Mouse (Mus musculus) embryonic facial prominence, embryonic 12.5 days (tissue): ENCODE data around the gene Stmn1. TPM values are rescaled to one million over a fixed set of nuclear protein-coding genes. Genes with fewer than 3 reads are reported as not detected.

ENCODE experiments used
- ATAC-seq: fragments of 200-750 bp; cut with Nextera tagmentation; 2 replicates; pipeline ENCODE4 v1.8.0; 2017; ENCODE audit not compliant: insufficient number of reproducible peaks, insufficient read depth, low FRiP score, low TSS enrichment
- H3K27ac ChIP-seq: fragments of 300-500 bp; sonication (generic); 2 replicates; pipeline ENCODE4 v1.5.1; 2016; ENCODE audit warnings: mild to moderate bottlenecking
- H3K27me3 ChIP-seq: fragments of 300-500 bp; sonication (generic); 2 replicates; pipeline ENCODE4 v1.6.1; 2016; ENCODE audit warnings: mild to moderate bottlenecking, moderate library complexity
- H3K36me3 ChIP-seq: fragments of 300-500 bp; sonication (generic); 2 replicates; pipeline ENCODE4 v1.6.1; 2016; ENCODE audit warnings: mild to moderate bottlenecking
- H3K4me1 ChIP-seq: fragments of 300-500 bp; sonication (generic); 2 replicates; pipeline ENCODE4 v1.6.1; 2016
- H3K4me2 ChIP-seq: fragments of 300-500 bp; sonication (generic); replicated peaks from 2 replicates; pipeline ENCODE4 v1.6.1; 2016; ENCODE audit warnings: mild to moderate bottlenecking, moderate library complexity
- H3K4me3 ChIP-seq: fragments of 300-500 bp; sonication (generic); 2 replicates; pipeline ENCODE4 v1.5.1; 2016; ENCODE audit warnings: mild to moderate bottlenecking
- H3K9ac ChIP-seq: fragments of 300-500 bp; sonication (generic); 2 replicates; pipeline ENCODE4 v1.6.1; 2016; ENCODE audit warnings: mild to moderate bottlenecking, moderate library complexity
- H3K9me3 ChIP-seq: fragments of 300-500 bp; sonication (generic); 2 replicates; pipeline ENCODE4 v1.6.1; 2016; ENCODE audit warnings: mild to moderate bottlenecking, moderate library complexity
- WGBS: fragments of 180-500 bp; shearing (Covaris S2); methylation state at CpG from one replicate; pipeline ENCODE4 v1.1.7; 2016; 5-methylcytosine and 5-hydroxymethylcytosine counted together
- polyA plus RNA-seq: library from polyadenylated mRNA; unstranded; fragments of >200 nt; fragmentation: Nextera tagmentation; extraction: Ambion mirVana; gene quantifications from 2 replicates; pipeline ENCODE4 v1.2.1, GENCODE M21; 2016

Gene Stmn1
- polyA plus RNA-seq, 1 experiment from 2014 or later, result 2,563 TPM

DNA sequence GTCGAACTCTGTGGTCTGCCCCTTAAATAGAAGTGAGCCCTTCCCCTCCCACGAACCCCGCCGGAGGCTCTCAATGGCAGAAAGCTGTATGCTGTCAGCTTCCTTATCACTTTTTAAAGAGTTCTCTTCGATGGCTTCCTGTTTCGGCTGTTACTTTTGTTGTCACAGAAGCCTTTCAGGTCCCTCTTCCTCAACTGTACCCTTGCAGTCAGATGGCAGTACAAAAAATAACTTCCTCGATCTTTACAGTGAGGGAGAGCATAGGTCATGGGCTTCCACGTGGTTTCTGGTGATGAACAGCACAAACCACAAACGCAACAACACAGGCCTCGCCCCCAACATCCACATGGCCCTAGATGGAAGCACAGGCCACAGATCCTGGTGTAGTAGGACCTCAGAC is 7.8 kb upstream of the Stmn1 start:
- 77% methylated on average over 10 of the region's 10 CpGs for WGBS
- Histone ChIP-seq H3K36me3 (no peaks in the 10 kb centered on the region), H3K4me1 (no peaks in the 10 kb centered on the region), H3K27ac (no peak overlapping the region), H3K4me3 (no peak overlapping the region), H3K9ac (no peak overlapping the region), H3K9me3 (no peaks in the 10 kb centered on the region), H3K4me2 (no peak overlapping the region), H3K27me3 (0 out of 2 replicates have a peak, but pooled peaks cover 2% of the 10 kb centered on the region)
- ATAC-seq, result no peak

DNA sequence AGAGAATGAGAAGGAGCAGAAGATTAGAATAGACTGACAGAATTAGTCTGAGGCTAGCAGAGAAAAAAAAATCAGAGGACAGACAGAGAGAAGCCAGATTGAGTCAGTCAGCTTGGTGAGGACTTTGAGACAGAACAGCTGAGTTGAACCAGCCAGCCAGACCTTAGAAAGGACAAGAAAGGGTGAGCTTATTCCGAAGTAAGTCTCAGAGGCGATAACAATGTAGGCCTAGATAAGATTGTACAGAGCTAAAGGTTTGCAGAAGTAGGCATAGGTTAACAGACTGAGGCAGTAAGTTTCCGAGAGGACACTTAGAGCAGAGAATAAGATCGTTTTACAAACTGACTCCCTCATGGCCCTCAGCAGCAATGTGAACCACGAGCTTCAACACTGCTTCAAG is 6.9 kb upstream of the Stmn1 start:
- H3K9ac ChIP-seq, result no peak overlapping the region
- no peaks in the 10 kb centered on the region for H3K36me3 ChIP-seq
- no peak for ATAC-seq
- no peaks in the 10 kb centered on the region for H3K9me3 ChIP-seq
- WGBS, result 69% methylated on average over 5 of the region's 5 CpGs
- no peaks in the 10 kb centered on the region for H3K27me3 ChIP-seq
- no peak overlapping the region for H3K4me3 ChIP-seq
- H3K27ac ChIP-seq, result no peak overlapping the region
- no peaks in the 10 kb centered on the region for H3K4me1 ChIP-seq
- no peak overlapping the region for H3K4me2 ChIP-seq

DNA sequence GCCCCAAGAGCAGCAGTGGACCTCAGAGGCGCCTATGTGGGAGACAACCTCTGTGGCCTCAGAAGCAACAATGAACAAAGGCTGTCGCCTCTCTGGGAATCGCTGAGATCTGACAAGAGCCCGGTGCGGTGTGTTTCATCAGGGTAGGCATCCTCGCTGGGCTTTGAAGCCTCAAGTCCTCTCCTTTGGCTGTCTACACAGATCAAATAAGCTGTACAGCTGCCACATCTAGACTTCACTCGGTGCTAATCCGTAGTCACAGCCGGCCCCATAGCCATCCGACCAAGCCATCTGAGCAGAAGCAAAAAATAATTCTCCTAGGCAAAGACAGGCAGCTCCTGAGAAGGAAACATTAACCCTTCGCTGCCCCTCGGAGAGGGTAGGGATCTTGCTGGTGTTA is 2.3 kb upstream of the Stmn1 start:
- WGBS, result 40% methylated on average over 12 of the region's 12 CpGs

DNA sequence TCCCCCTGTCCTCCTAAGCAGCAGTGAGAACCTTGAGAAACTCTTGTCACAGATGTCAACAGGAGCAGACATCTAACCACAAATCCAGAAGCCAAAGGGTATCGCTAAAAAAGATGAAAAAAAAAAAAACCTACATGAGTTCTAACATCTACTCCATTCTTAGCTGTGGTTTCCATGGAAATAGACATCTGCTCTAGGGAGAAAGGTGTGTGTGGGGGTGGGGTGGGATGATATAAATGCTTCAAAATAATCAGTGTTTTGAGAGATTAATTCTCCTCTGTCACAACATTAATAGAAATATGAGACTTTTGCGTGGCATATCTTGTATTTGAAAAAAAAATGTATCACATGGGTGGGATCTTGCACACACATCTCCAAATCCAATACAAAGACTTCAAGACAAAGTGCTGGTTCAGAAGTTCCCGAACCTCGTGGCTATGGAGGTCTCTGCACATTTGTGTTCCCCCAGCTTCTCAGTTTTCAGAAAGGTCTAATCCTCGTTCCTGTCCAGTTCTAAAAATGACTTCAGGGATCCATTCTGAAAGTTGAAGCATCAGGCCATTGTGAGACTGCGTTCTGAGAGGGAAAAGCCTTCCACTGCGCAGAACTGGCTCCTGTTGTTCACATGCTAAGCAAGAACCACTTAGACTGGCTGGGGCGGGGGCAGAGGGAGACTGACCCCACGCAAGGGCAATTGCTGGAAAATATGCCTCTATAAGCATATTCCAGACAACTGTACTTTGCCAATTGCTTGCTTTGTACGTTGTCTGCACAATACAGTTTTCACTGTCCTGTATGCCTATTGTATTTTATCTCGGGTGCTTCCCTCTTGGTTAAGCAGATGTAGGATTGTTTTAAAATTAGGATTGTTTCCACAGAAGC is 1.5 kb upstream of the Stmn1 start:
- Histone ChIP-seq H3K9ac (no peak overlapping the region; the same call in 1 of the 2 replicates), H3K27ac (no peak overlapping the region), H3K27me3 (no peaks in the 10 kb centered on the region), H3K4me2 (peak overlapping the region; percentile 84), H3K4me3 (peak overlapping the region; percentile 85), H3K9me3 (no peaks in the 10 kb centered on the region), H3K4me1 (peaks cover 6% of the 10 kb centered on the region; the same call in 1 of the 2 replicates), H3K36me3 (peaks cover 9% of the 10 kb centered on the region)
- ATAC-seq, result no peak
- 69% methylated on average over 11 of the region's 11 CpGs for WGBS

More for the DNA sequence above, 2.3 kb upstream of the Stmn1 start:
- H3K27ac ChIP-seq, result no peak overlapping the region
- no peak overlapping the region for H3K9ac ChIP-seq
- H3K4me3 ChIP-seq, result no peak overlapping the region
- no peaks in the 10 kb centered on the region for H3K27me3 ChIP-seq
- H3K9me3 ChIP-seq, result no peaks in the 10 kb centered on the region
- no peak for ATAC-seq
- H3K4me2 ChIP-seq, result no peak overlapping the region; the same call in 1 of the 2 replicates
- peaks cover 1% of the 10 kb centered on the region for H3K36me3 ChIP-seq
- H3K4me1 ChIP-seq, result peaks cover 6% of the 10 kb centered on the region; the same call in 1 of the 2 replicates

DNA sequence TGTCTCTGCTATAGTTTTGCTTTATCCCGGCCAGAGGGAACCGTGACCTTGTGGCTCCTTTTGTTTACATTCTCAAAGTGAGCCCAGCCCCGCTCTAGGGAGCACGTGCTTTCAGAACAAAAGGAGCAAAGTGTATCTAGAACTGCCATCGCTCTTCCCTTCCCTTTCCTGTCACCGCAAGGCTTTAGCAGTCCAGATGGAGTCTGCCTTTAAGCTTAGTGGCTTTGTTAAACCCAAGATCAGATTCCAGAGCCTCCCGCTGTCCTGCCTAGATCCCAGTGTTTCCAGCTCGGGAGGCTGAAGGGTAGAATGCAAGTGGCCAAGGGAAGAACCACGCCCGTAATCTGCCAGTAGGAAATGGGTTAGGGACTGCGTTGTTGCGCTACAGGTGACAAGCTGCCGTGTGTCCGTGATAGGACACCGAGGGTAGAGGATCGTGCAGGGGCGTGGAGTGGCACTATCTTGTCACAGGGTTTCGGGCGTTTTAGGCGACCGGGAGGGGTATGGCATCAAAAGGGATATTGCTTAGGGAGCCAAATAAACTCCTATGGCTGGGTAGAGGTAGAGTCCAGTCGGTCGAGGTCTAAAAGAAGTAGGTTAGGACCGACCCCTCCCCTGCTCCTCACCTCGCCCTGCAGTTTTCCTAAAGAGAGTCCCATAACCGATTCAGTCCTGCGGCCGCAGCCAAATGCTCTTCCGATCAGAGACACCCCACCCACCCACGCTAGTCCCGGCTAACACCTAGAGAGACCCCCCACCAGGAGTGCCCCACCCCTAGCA is 495 bp upstream of the Stmn1 start:
- H3K4me1 ChIP-seq, result peaks cover 6% of the 10 kb centered on the region; the same call in 1 of the 2 replicates
- H3K9ac ChIP-seq, result peak overlapping the region; percentile 59
- peaks cover 18% of the 10 kb centered on the region for H3K36me3 ChIP-seq
- WGBS, result under 1% methylated on average over 31 of the region's 31 CpGs
- peak overlapping the region; percentile 85 for H3K4me3 ChIP-seq
- H3K9me3 ChIP-seq, result no peaks in the 10 kb centered on the region
- H3K4me2 ChIP-seq, result peak overlapping the region; percentile 84
- no peak; the same call in 1 of the 2 replicates for ATAC-seq
- H3K27ac ChIP-seq, result peak overlapping the region; percentile 94
- H3K27me3 ChIP-seq, result no peaks in the 10 kb centered on the region

DNA sequence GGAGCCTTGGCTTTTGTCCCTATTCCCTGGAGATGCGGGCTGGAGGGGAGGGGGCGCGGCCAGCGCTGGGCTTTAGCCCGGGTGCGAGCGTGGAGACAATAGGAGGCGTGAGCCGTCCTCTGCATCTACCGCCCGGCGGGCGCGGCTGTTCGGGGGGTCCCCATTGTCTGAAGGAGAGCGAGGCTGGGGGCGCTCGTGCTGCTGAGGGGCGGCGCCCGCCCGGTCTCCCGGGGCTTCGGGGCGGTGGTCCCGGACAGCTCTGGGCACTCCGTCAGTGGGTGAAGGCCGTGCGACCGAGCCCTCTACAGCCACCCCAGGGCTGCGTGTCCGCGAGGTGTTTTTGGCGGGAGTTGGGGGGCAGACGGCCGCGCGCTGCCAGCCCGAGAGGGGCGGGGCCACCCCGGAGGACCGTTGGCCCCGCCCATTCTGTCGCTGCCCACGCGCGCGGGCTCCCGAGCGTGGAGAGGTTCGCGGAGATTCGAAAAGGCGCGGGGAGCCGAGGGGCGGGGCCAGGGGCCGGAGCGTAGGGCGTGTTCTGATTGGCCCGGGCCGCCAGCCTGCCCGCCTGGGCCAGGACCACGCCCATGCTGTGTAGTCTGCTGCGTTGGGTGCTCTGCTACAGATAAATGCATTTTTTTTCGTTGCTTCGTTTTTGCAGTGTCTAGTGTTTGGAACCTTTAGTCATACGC is 602 bp downstream of the Stmn1 start:
- H3K4me3 ChIP-seq, result peak overlapping the region; percentile 85
- peaks cover 24% of the 10 kb centered on the region for H3K36me3 ChIP-seq
- H3K4me1 ChIP-seq, result peaks cover 6% of the 10 kb centered on the region; the same call in 1 of the 2 replicates
- H3K27me3 ChIP-seq, result no peaks in the 10 kb centered on the region
- peak overlapping the region; percentile 94 for H3K9ac ChIP-seq
- peak overlapping the region; percentile 84 for H3K4me2 ChIP-seq
- peak overlapping the region; percentile 94 for H3K27ac ChIP-seq
- peak; percentile 76 for ATAC-seq
- under 1% methylated on average over 67 of the region's 68 CpGs for WGBS
- H3K9me3 ChIP-seq, result no peaks in the 10 kb centered on the region

DNA sequence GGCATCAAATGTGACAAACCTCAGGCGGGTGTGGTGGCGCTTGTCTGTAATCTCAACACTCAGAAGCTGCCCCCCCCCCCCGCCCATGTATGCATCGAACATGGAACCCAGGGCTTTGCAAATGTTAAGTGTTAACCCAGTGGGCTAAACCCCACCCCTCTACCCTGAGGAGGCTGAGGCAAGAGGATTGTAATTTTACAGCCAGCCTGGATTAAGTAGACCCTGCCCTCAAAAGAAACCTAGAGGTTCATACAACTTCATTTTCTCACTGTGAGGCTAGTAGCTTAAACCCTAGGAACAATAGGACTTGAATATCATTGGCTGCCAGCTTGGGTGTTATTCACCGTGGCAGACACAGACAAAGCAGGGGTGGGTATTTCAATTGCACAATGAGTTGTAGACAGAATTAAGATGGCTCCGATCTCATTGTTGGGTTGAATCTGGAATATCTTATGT is 1.2 kb downstream of the Stmn1 start:
- Histone ChIP-seq H3K4me1 (peaks cover 6% of the 10 kb centered on the region; the same call in 1 of the 2 replicates), H3K9me3 (no peaks in the 10 kb centered on the region), H3K4me2 (peak overlapping the region; percentile 84), H3K27ac (peak overlapping the region; percentile 94), H3K9ac (peak overlapping the region; percentile 94), H3K27me3 (no peaks in the 10 kb centered on the region), H3K4me3 (peak overlapping the region; percentile 85), H3K36me3 (peaks cover 30% of the 10 kb centered on the region)
- ATAC-seq, result no peak
- 19% methylated on average over 6 of the region's 6 CpGs for WGBS

DNA sequence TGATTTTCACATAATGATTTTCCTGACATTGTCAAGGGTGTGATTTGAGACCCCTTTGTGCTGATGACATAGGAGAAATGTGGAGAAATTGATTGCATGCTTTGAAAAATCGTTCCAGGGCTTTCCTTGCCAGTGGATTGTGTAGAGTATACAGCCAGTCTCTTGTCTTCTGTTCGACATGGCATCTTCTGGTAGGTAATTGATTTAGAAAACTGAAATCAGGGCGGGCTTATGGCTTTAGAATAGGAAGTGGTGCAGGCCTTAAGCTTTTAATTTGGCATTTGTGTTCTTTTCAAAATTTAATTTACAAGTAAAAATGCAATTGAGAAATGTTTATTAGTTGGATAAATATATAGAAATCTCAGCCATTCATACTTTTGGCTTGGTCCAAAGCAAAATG is 1.9 kb downstream of the Stmn1 start:
- 62% methylated on average over 3 of the region's 3 CpGs for WGBS
- ATAC-seq, result no peak
- no peak overlapping the region for H3K27ac ChIP-seq

DNA sequence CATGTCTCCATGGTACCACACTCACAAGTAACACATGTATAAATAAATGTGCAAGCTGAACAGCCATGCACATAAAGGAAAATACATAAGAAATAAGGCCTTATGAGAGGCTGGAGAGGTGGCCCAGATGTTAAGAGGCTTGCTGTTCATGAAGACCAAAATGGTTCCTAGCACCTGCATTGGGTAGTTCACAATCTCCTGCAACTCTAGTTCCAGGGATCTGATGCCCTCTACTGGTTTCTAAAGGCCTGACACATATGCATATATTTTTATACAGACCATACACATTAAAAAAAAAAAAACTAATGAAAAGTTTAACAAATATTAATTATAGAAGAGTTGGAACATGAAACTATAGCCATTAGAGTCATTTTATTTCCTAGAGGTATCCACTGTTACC is 3.3 kb downstream of the Stmn1 start:
- ATAC-seq, result no peak
- no peaks in the 10 kb centered on the region for H3K9me3 ChIP-seq
- no peak overlapping the region for H3K4me3 ChIP-seq
- H3K9ac ChIP-seq, result no peak overlapping the region
- H3K4me1 ChIP-seq, result peaks cover 6% of the 10 kb centered on the region; the same call in 1 of the 2 replicates
- H3K27me3 ChIP-seq, result no peaks in the 10 kb centered on the region
- H3K36me3 ChIP-seq, result peaks cover 51% of the 10 kb centered on the region
- 0 out of 2 replicates have a peak overlapping the region, but pooled peaks have one; percentile 2 for H3K4me2 ChIP-seq
- H3K27ac ChIP-seq, result no peak overlapping the region

More for the DNA sequence above, 1.9 kb downstream of the Stmn1 start:
- Histone ChIP-seq H3K9me3 (no peaks in the 10 kb centered on the region), H3K27me3 (no peaks in the 10 kb centered on the region), H3K4me3 (peak overlapping the region; percentile 85), H3K4me1 (peaks cover 6% of the 10 kb centered on the region; the same call in 1 of the 2 replicates), H3K9ac (peak overlapping the region; percentile 94; the same call in 1 of the 2 replicates), H3K36me3 (peaks cover 36% of the 10 kb centered on the region), H3K4me2 (peak overlapping the region; percentile 84)

DNA sequence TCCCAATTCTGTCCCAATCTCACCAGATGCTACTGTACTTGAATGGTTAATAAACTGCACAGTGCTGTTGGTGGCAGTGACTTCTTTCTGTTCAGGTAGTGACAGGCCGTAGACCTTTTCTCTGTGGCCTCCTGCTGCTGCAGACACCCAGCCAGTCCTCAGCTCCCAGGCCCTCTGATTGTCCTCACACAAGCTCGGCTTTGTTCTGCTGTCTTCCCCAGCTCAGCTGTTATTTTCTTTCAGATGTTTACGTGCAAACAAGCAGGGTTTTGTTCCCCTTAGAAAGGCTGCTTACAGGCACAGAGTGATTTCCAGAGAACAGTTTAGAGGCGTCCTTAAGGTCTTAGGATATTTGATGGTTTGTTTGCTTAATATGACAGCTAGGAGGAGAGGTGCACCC is 5.6 kb downstream of the Stmn1 start:
- no peak for ATAC-seq
- WGBS, result 57% methylated on average over 4 of the region's 4 CpGs
- Histone ChIP-seq H3K27me3 (no peaks in the 10 kb centered on the region), H3K4me3 (no peak overlapping the region), H3K9ac (no peak overlapping the region), H3K9me3 (no peaks in the 10 kb centered on the region), H3K36me3 (peaks cover 54% of the 10 kb centered on the region), H3K4me1 (peaks cover 6% of the 10 kb centered on the region; the same call in 1 of the 2 replicates), H3K27ac (peak overlapping the region; percentile 5; the same call in 1 of the 2 replicates), H3K4me2 (no peak overlapping the region)

DNA sequence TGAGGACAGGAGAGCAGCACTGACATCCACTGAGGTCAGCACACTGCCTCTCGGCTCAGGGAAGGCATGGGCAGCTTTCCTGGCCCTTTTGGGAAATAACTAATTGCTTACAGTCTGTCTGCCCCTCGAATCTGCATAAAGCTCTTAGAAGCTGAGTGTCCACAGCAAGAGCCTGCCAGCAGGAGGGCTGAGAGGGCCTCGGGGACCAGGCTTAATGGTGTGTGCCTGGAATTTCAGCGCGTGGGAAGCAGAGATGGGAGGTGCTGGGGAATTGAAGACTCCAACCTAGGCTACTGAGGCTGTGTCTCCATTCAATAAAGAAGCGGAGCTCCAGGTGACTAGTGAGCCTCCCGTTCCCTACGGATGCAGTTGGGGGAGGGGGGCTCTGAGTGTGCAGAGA is 6.1 kb downstream of the Stmn1 start:
- Histone ChIP-seq H3K9me3 (no peaks in the 10 kb centered on the region), H3K4me3 (no peak overlapping the region), H3K4me2 (no peak overlapping the region), H3K36me3 (peaks cover 54% of the 10 kb centered on the region), H3K4me1 (peaks cover 6% of the 10 kb centered on the region; the same call in 1 of the 2 replicates), H3K9ac (no peak overlapping the region), H3K27me3 (no peaks in the 10 kb centered on the region), H3K27ac (peak overlapping the region; percentile 5; the same call in 1 of the 2 replicates)
- 60% methylated on average over 8 of the region's 8 CpGs for WGBS
- ATAC-seq, result no peak
